9 mouse cellular contexts compared by ENCODE assay signal in the genomic region with DNA sequence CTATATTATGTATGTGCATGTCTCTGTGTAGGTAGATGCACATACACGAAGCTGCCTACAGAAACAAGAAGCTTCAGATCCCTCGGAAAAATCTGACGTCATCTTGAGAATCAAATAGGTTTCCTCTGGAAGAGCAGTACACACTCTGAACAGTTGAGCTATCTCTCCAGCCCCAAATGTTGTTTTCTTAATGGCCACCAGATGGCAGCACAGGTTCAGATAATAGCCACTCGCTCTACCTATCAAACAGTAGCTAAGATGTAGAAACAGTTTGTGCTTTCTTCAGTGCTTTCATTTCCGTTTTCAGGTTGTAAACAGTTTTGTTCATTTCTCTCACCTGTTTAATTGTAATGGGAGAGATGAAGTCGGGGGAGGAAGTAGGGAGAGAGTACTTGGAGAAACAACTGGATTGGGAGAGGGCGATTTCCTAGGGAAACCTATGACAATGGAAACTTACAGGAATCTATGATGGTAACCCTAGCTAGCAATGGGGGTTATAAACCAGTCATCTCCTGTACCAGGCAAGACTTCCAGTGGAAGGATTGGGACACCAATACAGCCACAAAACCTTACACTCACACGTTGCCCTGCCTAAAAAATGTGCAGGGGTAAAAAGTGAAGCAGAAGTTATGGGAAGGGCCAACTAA. TPM values are rescaled to one million over a fixed set of nuclear protein-coding genes. Genes with fewer than 3 reads are reported as not detected.
DNase-seq lines count a peak whose midpoint lies in the region; ATAC-seq and TF ChIP-seq lines count a peak whose summit lies in the region.
"Had no signal": no experiment of that assay in that cellular context is flagged by ENCODE, and none has a peak within 500 bp of the region (broad histone marks: within the 10 kb centered on the region; RNA-seq: fewer than 3 reads in every experiment).

No protein-coding gene starts in this region.

- H3K36me3 ChIP-seq in forebrain, postnatal 0 days (ENCODE audit: insufficient read depth), result no peaks in the 10 kb centered on the region
- no peaks in the 10 kb centered on the region for H3K36me3 ChIP-seq in intestine, postnatal 0 days (ENCODE audit: control insufficient read depth, insufficient read depth)
- H3K36me3 ChIP-seq in midbrain, embryonic 15.5 days (replicated peaks), result no peaks in the 10 kb centered on the region
- H3K36me3 ChIP-seq: embryonic facial prominence, embryonic 12.5 days had no signal

- WGBS in forebrain, postnatal 0 days, result 24% methylated on average over 8 of the region's 8 CpGs
- WGBS in intestine, postnatal 0 days, result 25% methylated on average over 8 of the region's 8 CpGs
- WGBS in midbrain, embryonic 15.5 days, result 21% methylated on average over 8 of the region's 8 CpGs

- no peak overlapping the region for H3K4me3 ChIP-seq in forebrain, postnatal 0 days (ENCODE audit: low read depth, low read length)
- H3K4me3 ChIP-seq in intestine, postnatal 0 days (ENCODE audit: low read depth, low read length), result no peak overlapping the region
- no peak overlapping the region for H3K4me3 ChIP-seq in midbrain, embryonic 15.5 days
- H3K4me3 ChIP-seq: embryonic facial prominence, embryonic 12.5 days had no signal

- H3K27ac ChIP-seq in forebrain, postnatal 0 days (ENCODE audit: low read depth, low read length), result no peak overlapping the region
- H3K27ac ChIP-seq in intestine, postnatal 0 days (ENCODE audit: low read depth, low read length), result no peak overlapping the region
- H3K27ac ChIP-seq in midbrain, embryonic 15.5 days, result no peak overlapping the region
- H3K27ac ChIP-seq: embryonic facial prominence, embryonic 12.5 days had no signal

- peak; percentile 98 for ATAC-seq in forebrain, postnatal 0 days
- peak; percentile 85 for ATAC-seq in intestine, postnatal 0 days
- peak; percentile 97 for ATAC-seq in midbrain, embryonic 15.5 days (replicated peaks)

- H3K4me1 ChIP-seq in forebrain, postnatal 0 days (ENCODE audit: insufficient read depth), result no peaks in the 10 kb centered on the region
- H3K4me1 ChIP-seq in intestine, postnatal 0 days (replicated peaks; ENCODE audit: control insufficient read depth, insufficient read depth, low read length), result no peaks in the 10 kb centered on the region
- no peaks in the 10 kb centered on the region for H3K4me1 ChIP-seq in midbrain, embryonic 15.5 days
- H3K4me1 ChIP-seq: embryonic facial prominence, embryonic 12.5 days had no signal

- DNase-seq in kidney, adult 18-20 months, result peak; percentile 28
- no peak for DNase-seq in kidney, adult 11 months
- peak; percentile 19 for DNase-seq in c-Kit-negative CD71-positive TER-119-positive erythroid progenitor cells, embryonic 14.5 days (ENCODE audit: low read depth, low spot score)
- DNase-seq in forebrain, postnatal 0 days, result peak; percentile 87
- peak; percentile 33 to 46 for DNase-seq in left cerebral cortex, postnatal 36 days (ENCODE audit: low spot score in 2 of 2)
- DNase-seq in natural killer cell, adult 2 months (ENCODE audit: low spot score in 2 of 2), result no peak

- no peak overlapping the region for H3K4me2 ChIP-seq in forebrain, postnatal 0 days (ENCODE audit: low read depth)
- H3K4me2 ChIP-seq in intestine, postnatal 0 days (replicated peaks; ENCODE audit: low read depth), result no peak overlapping the region
- H3K4me2 ChIP-seq in midbrain, embryonic 15.5 days, result peak overlapping the region; percentile 21; the same call in 1 of the 2 replicates
- H3K4me2 ChIP-seq: embryonic facial prominence, embryonic 12.5 days had no signal

- H3K27me3 ChIP-seq in forebrain, postnatal 0 days (ENCODE audit: insufficient read depth, low read length), result no peaks in the 10 kb centered on the region
- no peaks in the 10 kb centered on the region for H3K27me3 ChIP-seq in intestine, postnatal 0 days (replicated peaks; ENCODE audit: control insufficient read depth, insufficient read depth, low read length)
- H3K27me3 ChIP-seq in midbrain, embryonic 15.5 days (replicated peaks), result no peaks in the 10 kb centered on the region
- H3K27me3 ChIP-seq: embryonic facial prominence, embryonic 12.5 days had no signal

- no peak overlapping the region for H3K9ac ChIP-seq in forebrain, postnatal 0 days
- no peak overlapping the region for H3K9ac ChIP-seq in intestine, postnatal 0 days (ENCODE audit: low read depth, low read length)
- H3K9ac ChIP-seq in midbrain, embryonic 15.5 days, result no peak overlapping the region; the same call in 1 of the 2 replicates
- H3K9ac ChIP-seq: embryonic facial prominence, embryonic 12.5 days had no signal

- intact Hi-C loops in left cerebral cortex, postnatal 36 days (cut with DNase I), result loop anchor here (2.0 to 10.0 kb wide), 4 partner anchors 244 to 847 kb away; no protein-coding TSS in a partner anchor

- peak; percentile 90 for TF ChIP-seq CTCF in forebrain, postnatal 0 days (IDR thresholded peaks at IDR 0.05; ENCODE audit: low read depth)
- TF ChIP-seq CTCF in intestine, postnatal 0 days (IDR thresholded peaks at IDR 0.05; ENCODE audit: low read depth), result peak; percentile 87

- no peaks in the 10 kb centered on the region for H3K9me3 ChIP-seq in forebrain, postnatal 0 days (ENCODE audit: low read length)
- no peaks in the 10 kb centered on the region for H3K9me3 ChIP-seq in intestine, postnatal 0 days (ENCODE audit: control insufficient read depth)
- H3K9me3 ChIP-seq in midbrain, embryonic 15.5 days, result no peaks in the 10 kb centered on the region
- H3K9me3 ChIP-seq: embryonic facial prominence, embryonic 12.5 days had no signal

RNA-seq across cellular contexts. Expression of a gene that starts 8.2 kb away (rescaled TPM):
- total RNA-seq in forebrain, postnatal 0 days (2014; rRNA removed), result not detected in 2 replicates
- polyA plus RNA-seq in forebrain, postnatal 0 days (2015; fragmentation: Nextera tagmentation; extraction: Ambion mirVana), result not detected in 2 replicates
- polyA plus RNA-seq in intestine, postnatal 0 days (2015; fragmentation: Nextera tagmentation; extraction: Ambion mirVana), result not detected in 2 replicates
- total RNA-seq in left cerebral cortex, postnatal 36 days (2021), result not detected
- polyA plus RNA-seq in midbrain, embryonic 15.5 days (2015; fragmentation: Nextera tagmentation; extraction: Ambion mirVana), result not detected in 2 replicates
- polyA plus RNA-seq: embryonic facial prominence, embryonic 12.5 days had no signal

RNA-seq across cellular contexts. Expression of a gene that starts 27.0 kb away (rescaled TPM):
- 0.33 TPM in 1 of 2 replicates, not detected in the other for total RNA-seq in forebrain, postnatal 0 days (2014; rRNA removed)
- polyA plus RNA-seq in forebrain, postnatal 0 days (2015; fragmentation: Nextera tagmentation; extraction: Ambion mirVana), result not detected in 2 replicates
- not detected in 2 replicates for polyA plus RNA-seq in intestine, postnatal 0 days (2015; fragmentation: Nextera tagmentation; extraction: Ambion mirVana)
- not detected for total RNA-seq in left cerebral cortex, postnatal 36 days (2021)
- polyA plus RNA-seq in midbrain, embryonic 15.5 days (2015; fragmentation: Nextera tagmentation; extraction: Ambion mirVana), result not detected in 2 replicates
- polyA plus RNA-seq: embryonic facial prominence, embryonic 12.5 days had no signal

Comparison
In these comparisons a context has a peak if more than half of its experiments do, and no peak if none do; other contexts are left out.
1. DNase-seq: peak in kidney, adult 18-20 months (single experiment), c-Kit-negative CD71-positive TER-119-positive erythroid progenitor cells, embryonic 14.5 days (single experiment), forebrain, postnatal 0 days (single experiment) and left cerebral cortex, postnatal 36 days (2 of 2); none in kidney, adult 11 months (single experiment) and natural killer cell, adult 2 months (0 of 2).
2. Peak in every context shown above with its lines, with median percentiles within 50 percentile points of each other: ATAC-seq.